Mouse (Mus musculus) WW6 (cell line): ENCODE data around the gene Angel2.
"Not testable (repeated sequence)": the region's sequence is repeated elsewhere in the genome, so short reads cannot be mapped to it uniquely, and the experiment has no call there.

Source experiments
- DNase-seq: peaks from one replicate; pipeline ENCODE4 v3.0.0-alpha.2; 2013; ENCODE audit warnings: low read depth, low spot score

Gene Angel2

GRCm38 (mm10) chr1:190924812-190925211, at the start of gene Angel2:
TSS of gene Angel2 (plus strand) at chr1:190925112.
- not testable (repeated sequence) for DNase-seq

GRCm38 (mm10) chr1:190875751-190876150, 49.2 kb upstream of the Angel2 start:
- no peak for DNase-seq

- no peak for DNase-seq
Measured at GRCm38 (mm10) chr1:190880638-190881037, 44.3 kb upstream of the Angel2 start.

- peak; percentile 9 for DNase-seq
Measured at GRCm38 (mm10) chr1:190881422-190881821, 43.5 kb upstream of the Angel2 start.

- DNase-seq = no peak
Measured at GRCm38 (mm10) chr1:190886014-190886413, 38.9 kb upstream of the Angel2 start.

GRCm38 (mm10) chr1:190888031-190888430, 36.9 kb upstream of the Angel2 start:
- no peak for DNase-seq

- DNase-seq = no peak
Measured at GRCm38 (mm10) chr1:190888646-190889045, 36.3 kb upstream of the Angel2 start.

- DNase-seq = no peak
Measured at GRCm38 (mm10) chr1:190893559-190894167, 31.2 kb upstream of the Angel2 start.

DNA sequence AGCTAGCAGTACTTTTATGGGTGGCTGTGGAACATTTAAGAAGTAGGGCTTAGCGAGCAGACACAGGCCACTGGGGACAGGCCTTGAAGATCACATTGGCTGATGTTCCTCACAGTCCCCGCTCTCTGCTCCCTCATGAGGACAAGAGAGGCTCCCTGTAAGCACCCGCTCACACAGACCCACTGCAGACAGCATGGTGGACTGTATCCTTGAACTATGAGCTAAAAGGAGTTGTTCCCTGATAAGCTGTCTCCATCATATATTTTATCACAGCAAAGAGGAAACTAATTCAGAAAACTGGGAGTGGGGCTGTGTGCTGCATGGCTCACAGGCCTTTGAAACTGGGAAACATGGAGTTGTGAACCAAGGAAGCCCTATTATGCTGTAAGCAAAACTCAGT, 26.7 kb upstream of the Angel2 start:
- no peak for DNase-seq

- no peak for DNase-seq
Measured at GRCm38 (mm10) chr1:190898899-190899575, 25.9 kb upstream of the Angel2 start.

- no peak for DNase-seq
Measured at GRCm38 (mm10) chr1:190901082-190901481, 23.8 kb upstream of the Angel2 start.

GRCm38 (mm10) chr1:190904136-190904535, 20.8 kb upstream of the Angel2 start:
- DNase-seq = no peak

GRCm38 (mm10) chr1:190904714-190905113, 20.2 kb upstream of the Angel2 start:
- no peak for DNase-seq

DNA sequence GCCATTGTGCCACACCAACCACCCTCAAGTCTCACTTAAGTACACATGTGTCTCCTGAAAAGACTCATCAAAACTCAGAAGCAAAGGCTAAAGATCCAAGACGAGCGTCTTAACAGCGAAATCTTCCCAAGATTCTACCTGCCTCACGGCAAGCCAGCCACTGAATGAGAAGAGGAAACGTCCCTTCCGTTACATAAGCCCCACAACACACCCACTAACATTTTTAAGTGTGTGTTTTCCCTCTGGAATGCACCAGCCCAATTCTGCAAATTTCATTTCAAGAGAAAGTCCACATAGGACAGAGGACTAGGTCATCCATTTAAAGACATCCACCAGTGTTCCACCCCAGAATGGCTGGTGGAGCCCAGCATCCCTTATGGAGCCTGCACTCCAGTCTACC, 14.1 kb upstream of the Angel2 start:
- DNase-seq = no peak

GRCm38 (mm10) chr1:190911415-190912123, 13.3 kb upstream of the Angel2 start, which contains the start of gene Rps6kc1:
TSS of gene Rps6kc1 (minus strand) at chr1:190911770.
- DNase-seq = peak; percentile 31

DNA sequence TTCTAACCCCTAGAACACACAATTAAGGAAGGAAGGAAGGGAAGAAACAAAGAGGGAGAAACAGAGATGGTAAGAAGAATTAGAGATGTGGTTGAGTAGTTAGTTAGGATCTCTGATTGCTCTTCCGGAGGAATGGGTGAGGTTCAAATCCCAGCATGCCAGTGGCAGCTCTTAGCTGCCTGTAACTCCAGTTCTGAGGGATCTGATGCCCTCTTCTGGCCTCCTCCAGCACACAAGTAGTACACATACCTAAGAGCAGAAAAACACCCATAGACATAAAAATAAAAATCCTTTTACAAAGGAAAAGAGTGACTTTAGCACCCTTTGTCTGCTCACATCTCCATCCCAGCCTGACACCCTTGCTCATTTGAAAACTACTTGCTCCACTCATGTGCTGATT, 12.3 kb upstream of the Angel2 start:
- DNase-seq = no peak

DNA sequence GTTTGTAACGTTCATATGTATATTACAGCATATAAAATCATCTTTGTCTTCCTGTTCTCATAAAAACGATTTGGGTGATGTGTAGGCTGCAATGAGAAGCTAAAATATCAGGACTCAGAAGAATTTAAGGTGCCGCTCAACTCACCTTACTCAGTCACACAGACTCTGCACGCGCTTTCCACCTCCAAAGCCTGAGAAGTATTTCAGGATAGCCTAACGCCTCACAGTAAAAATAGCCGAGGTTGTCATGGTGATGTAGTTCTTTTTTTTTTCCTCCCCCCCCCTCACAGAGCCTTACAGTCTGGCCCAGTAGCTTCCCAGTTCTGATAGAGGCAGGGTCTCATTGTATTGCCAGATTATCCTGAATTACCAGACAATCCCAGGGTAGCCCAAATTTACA, 6.0 kb upstream of the Angel2 start:
- DNase-seq = no peak

- DNase-seq = no peak
Measured at GRCm38 (mm10) chr1:190919725-190920469, 5.0 kb upstream of the Angel2 start.

DNA sequence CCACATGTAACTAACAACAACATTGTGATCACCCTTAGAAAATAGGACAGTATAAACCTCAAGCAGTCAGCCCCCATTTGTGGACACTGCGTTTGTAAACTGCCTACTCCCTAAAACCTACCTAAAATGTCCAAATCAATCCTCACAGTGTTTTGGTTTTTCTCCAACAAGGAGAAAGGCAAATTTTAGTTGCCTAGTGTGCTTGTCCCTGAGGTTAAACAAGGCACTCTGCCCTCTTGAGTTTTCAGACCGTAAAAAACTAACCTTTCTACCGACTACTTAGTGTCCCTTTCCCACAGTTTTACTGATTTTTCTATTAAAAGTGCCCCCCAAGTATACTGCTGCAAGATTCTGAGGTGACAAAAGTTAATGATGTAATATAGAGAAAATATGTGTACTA, 2.4 kb downstream of the Angel2 start:
- DNase-seq = no peak

- no peak for DNase-seq
Measured at GRCm38 (mm10) chr1:190927751-190928369, 2.9 kb downstream of the Angel2 start.

GRCm38 (mm10) chr1:190928370-190929009, 3.6 kb downstream of the Angel2 start:
- peak; percentile 91 for DNase-seq
